Mouse (Mus musculus) limb, embryonic 14.5 days (tissue): ENCODE measurements around the gene L3mbtl4. TPM values are rescaled to one million over a fixed set of nuclear protein-coding genes. Genes with fewer than 3 reads are reported as not detected.

Source experiments
- ATAC-seq: fragments of 200-750 bp; cut with Nextera tagmentation; 2 replicates; pipeline ENCODE4 v1.8.0; 2017; ENCODE audit warnings: low read depth, moderate number of reproducible peaks, moderate TSS enrichment; ENCODE audit not compliant: low FRiP score
- DNase-seq: peaks from one replicate; pipeline ENCODE4 v3.0.0-alpha.2; 2015; ENCODE audit warnings: low spot score
- H3K27ac ChIP-seq: fragments of 300-500 bp; sonication (generic); replicated peaks from 2 replicates; pipeline ENCODE4 v1.5.1; 2014; ENCODE audit warnings: low read depth, mild to moderate bottlenecking, low read length, moderate library complexity, mixed read lengths
- H3K27me3 ChIP-seq: fragments of 300-500 bp; sonication (generic); 2 replicates; pipeline ENCODE4 v1.6.1; 2014; ENCODE audit warnings: low read length, mixed read lengths; ENCODE audit not compliant: control insufficient read depth, insufficient read depth
- H3K36me3 ChIP-seq: fragments of 300-500 bp; sonication (generic); 2 replicates; pipeline ENCODE4 v1.6.1; 2014; ENCODE audit warnings: mild to moderate bottlenecking, low read length, moderate library complexity, mixed read lengths; ENCODE audit not compliant: control insufficient read depth, insufficient read depth
- H3K4me1 ChIP-seq: fragments of 300-500 bp; sonication (generic); 2 replicates; pipeline ENCODE4 v1.6.1; 2014; ENCODE audit warnings: antibody characterized with exemption, low read length, mixed read lengths; ENCODE audit not compliant: control insufficient read depth, insufficient read depth
- H3K4me2 ChIP-seq: fragments of 300-500 bp; sonication (generic); replicated peaks from 2 replicates; pipeline ENCODE4 v1.6.1; 2014; ENCODE audit warnings: low read depth, mild to moderate bottlenecking, low read length, moderate library complexity; ENCODE audit not compliant: severe bottlenecking
- H3K4me3 ChIP-seq: fragments of 300-500 bp; sonication (generic); replicated peaks from 2 replicates; pipeline ENCODE4 v1.5.1; 2014; ENCODE audit warnings: low read length
- H3K9ac ChIP-seq: fragments of 300-500 bp; sonication (generic); 2 replicates; pipeline ENCODE4 v1.6.1; 2014; ENCODE audit warnings: mild to moderate bottlenecking, low read depth, low read length, moderate library complexity; ENCODE audit not compliant: severe bottlenecking
- H3K9me3 ChIP-seq: fragments of 300-500 bp; sonication (generic); 2 replicates; pipeline ENCODE4 v1.6.1; 2016; ENCODE audit warnings: low read length; ENCODE audit not compliant: control insufficient read depth
- POLR2A ChIP-seq: fragments of 200-500 bp; IDR thresholded peaks from 2 replicates; pipeline ENCODE4 v1.8.0; 2012; ENCODE audit warnings: inconsistent platforms, mild to moderate bottlenecking, moderate library complexity, borderline replicate concordance; ENCODE audit not compliant: insufficient read depth, insufficient read length; ENCODE audit errors: extremely low read depth
- WGBS: fragments of 180-500 bp; shearing (Covaris S2); extraction: QIAGEN DNeasy Blood & Tissue Kit; methylation state at CpG from one replicate; pipeline ENCODE4 v1.1.7; 2014; 5-methylcytosine and 5-hydroxymethylcytosine counted together
- polyA plus RNA-seq, 2 experiments: library from polyadenylated mRNA; depleted of rRNA in 1 of 2; stranded (reverse) in 1 of 2; unstranded in 1 of 2; fragments of >200 nt; fragmentation: Nextera tagmentation in 1 of 2; extraction: Ambion mirVana in 1 of 2; gene quantifications; 2 replicates each; pipeline versions ENCODE4 v1.2.1 to v1.2.3; 2012 to 2014

L3mbtl4 gene
- polyA plus RNA-seq, 2 experiments, result 0.10 TPM; not detected in 1

DNA sequence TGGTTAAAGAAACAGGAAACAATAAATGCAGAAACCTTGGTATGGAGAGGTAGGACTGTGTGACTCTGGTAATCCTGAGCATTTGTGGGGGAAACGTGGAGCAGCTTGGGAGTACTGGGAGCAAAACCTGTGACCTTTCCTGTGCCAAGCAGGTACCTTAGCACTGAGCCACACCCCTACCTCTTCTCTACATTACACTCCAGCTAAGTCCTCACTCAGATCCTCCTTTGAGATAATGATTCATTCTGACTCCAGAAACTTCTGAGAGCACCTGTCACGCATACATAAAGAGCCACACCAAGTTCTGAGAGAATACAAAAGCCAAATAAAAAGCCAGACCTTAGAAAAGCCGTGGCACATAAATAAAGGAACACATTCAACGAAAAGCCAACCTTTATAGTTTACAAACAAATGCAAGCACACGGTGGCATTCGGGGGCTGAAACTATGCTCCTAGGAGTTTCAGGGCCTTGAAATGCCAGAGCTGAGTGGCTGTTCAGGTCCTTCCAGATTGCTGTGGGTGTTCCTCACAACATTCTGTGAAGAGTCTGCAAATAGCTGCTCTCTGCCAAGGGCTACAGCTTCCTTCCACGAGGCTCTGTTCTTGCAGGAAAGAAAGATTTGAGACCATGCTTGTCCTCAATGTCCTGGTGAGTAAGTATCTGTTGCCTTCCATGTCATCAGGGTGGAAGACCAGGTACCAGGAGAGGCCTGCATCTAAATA lies 8.6 kb upstream of the L3mbtl4 start:
- Histone ChIP-seq H3K27ac (no peak overlapping the region), H3K9ac (no peak overlapping the region), H3K9me3 (no peaks in the 10 kb centered on the region), H3K4me2 (no peak overlapping the region), H3K36me3 (no peaks in the 10 kb centered on the region), H3K4me3 (no peak overlapping the region), H3K27me3 (no peaks in the 10 kb centered on the region), H3K4me1 (no peaks in the 10 kb centered on the region)
- DNase-seq (no peak), ATAC-seq (no peak)
- 71% methylated on average over 7 of the region's 7 CpGs for WGBS
- no peak for TF ChIP-seq POLR2A

DNA sequence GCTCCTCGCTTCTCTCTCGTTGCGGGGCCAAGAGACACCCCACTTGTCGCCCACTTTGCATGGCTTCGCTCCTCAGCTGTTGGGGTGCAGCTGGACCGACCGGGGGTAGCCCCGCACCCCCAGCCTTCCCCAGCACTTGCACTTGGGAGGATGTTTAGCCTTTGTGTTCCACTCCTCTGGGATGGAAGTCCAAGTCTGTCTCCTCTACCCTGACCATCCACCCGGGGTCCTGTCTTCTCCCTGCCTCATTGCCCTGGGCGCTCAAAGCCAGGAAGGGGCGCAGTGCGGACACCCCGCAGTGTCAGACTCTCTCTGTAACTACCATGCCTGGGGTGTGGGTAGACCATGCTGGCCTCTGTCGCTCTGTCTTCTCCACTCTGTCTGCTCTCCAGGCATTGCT lies 357 bp downstream of the L3mbtl4 start:
- Histone ChIP-seq H3K9me3 (no peaks in the 10 kb centered on the region), H3K9ac (peak overlapping the region; percentile 38), H3K27me3 (peaks cover 13% of the 10 kb centered on the region), H3K4me3 (peak overlapping the region; percentile 42), H3K27ac (no peak overlapping the region), H3K4me2 (peak overlapping the region; percentile 91), H3K4me1 (peaks cover 5% of the 10 kb centered on the region; the same call in 1 of the 2 replicates), H3K36me3 (no peaks in the 10 kb centered on the region)
- DNase-seq, result no peak
- 21% methylated on average over 12 of the region's 14 CpGs for WGBS
- TF ChIP-seq POLR2A, result no peak
- ATAC-seq, result no peak

DNA sequence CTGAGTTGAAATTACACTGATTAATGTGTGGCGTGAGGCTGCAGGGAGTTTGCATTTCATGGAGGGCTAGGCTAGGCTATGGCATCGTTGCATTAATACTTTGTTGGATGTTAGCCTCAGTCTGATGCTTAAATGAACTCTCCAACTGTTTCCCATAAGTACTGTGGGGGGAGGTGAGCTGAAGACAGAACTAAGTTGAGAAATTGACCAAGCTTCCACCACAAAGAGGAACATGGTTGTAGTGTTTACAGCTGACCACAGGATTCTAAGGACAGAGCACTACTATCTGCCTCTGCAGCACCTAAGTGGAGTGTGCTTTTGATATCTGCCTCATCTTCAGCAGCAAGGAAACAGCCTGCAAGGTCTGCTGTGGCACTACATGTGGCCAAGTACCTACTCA lies 1.5 kb downstream of the L3mbtl4 start:
- no peak overlapping the region for H3K4me3 ChIP-seq
- DNase-seq (no peak), ATAC-seq (no peak)
- H3K4me1 ChIP-seq, result peaks cover 5% of the 10 kb centered on the region; the same call in 1 of the 2 replicates
- peaks cover 13% of the 10 kb centered on the region for H3K27me3 ChIP-seq
- 78% methylated on average over 2 of the region's 2 CpGs for WGBS
- no peak overlapping the region for H3K27ac ChIP-seq
- no peaks in the 10 kb centered on the region for H3K9me3 ChIP-seq
- no peak overlapping the region for H3K9ac ChIP-seq
- no peak for TF ChIP-seq POLR2A
- no peak overlapping the region for H3K4me2 ChIP-seq
- H3K36me3 ChIP-seq, result no peaks in the 10 kb centered on the region

DNA sequence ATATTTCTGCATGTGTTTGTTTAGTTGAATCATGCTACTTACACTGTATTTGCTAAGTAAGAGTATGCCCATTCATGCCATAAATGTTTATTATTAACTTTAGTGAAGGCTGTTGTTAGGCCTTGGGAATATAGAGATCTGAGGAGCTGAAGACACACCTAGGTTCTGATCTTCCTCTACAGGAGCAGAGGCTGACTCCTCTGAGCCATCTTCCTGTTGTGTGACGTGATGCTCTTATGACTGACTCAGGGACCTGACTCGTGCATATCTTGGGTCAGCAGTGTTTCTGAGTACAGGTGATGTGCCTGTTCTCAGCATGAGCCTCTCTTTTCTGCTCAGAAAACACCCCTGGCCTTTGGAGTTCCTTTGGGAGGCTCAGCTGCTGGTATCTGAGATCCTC lies 7.3 kb downstream of the L3mbtl4 start:
- Histone ChIP-seq H3K4me1 (0 out of 2 replicates have a peak, but pooled peaks cover 4% of the 10 kb centered on the region), H3K4me3 (no peak overlapping the region), H3K27me3 (no peaks in the 10 kb centered on the region), H3K4me2 (no peak overlapping the region), H3K36me3 (no peaks in the 10 kb centered on the region), H3K9me3 (no peaks in the 10 kb centered on the region), H3K9ac (no peak overlapping the region), H3K27ac (no peak overlapping the region)
- no peak for TF ChIP-seq POLR2A
- no peak for ATAC-seq
- no peak for DNase-seq
- 81% methylated on average over 2 of the region's 2 CpGs for WGBS

- H3K36me3 ChIP-seq, result no peaks in the 10 kb centered on the region
- WGBS, result 39% methylated on average over 8 of the region's 8 CpGs
- H3K4me2 ChIP-seq, result no peak overlapping the region
- no peak for ATAC-seq
- no peak for DNase-seq
- H3K4me3 ChIP-seq, result no peak overlapping the region
- H3K4me1 ChIP-seq, result 0 out of 2 replicates have a peak, but pooled peaks cover 4% of the 10 kb centered on the region
- no peak overlapping the region for H3K9ac ChIP-seq
- TF ChIP-seq POLR2A, result no peak
- no peaks in the 10 kb centered on the region for H3K27me3 ChIP-seq
- no peaks in the 10 kb centered on the region for H3K9me3 ChIP-seq
- H3K27ac ChIP-seq, result no peak overlapping the region
These were observed 11.7 kb downstream of the L3mbtl4 start for GRCm38 (mm10) chr17:68285119-68285782.
